Mouse (Mus musculus): Measurements from ENCODE around the gene Cyp26c1. TPM values are rescaled to one million over a fixed set of nuclear protein-coding genes. Genes with fewer than 3 reads are reported as not detected.

The Cyp26c1 gene
- total and polyA plus RNA-seq, 2 experiments from 2014 or later = not detected

- no peak overlapping the region for H3K9ac ChIP-seq
- H3K4me2 ChIP-seq (ENCODE audit: low read depth) = no peak overlapping the region
- H3K27me3 ChIP-seq (ENCODE audit: insufficient read depth, low read length) = no peaks in the 10 kb centered on the region
- ATAC-seq (peak; percentile 66), DNase-seq (peak; percentile 2)
- TF ChIP-seq CTCF (IDR thresholded peaks at IDR 0.05; ENCODE audit: low read depth) = no peak
- H3K4me3 ChIP-seq (ENCODE audit: low read depth, low read length) = no peak overlapping the region
- H3K4me1 ChIP-seq (ENCODE audit: insufficient read depth) = no peaks in the 10 kb centered on the region
- no peaks in the 10 kb centered on the region for H3K9me3 ChIP-seq (ENCODE audit: low read length)
- H3K36me3 ChIP-seq (ENCODE audit: insufficient read depth) = no peaks in the 10 kb centered on the region
- WGBS = 70% methylated on average over 12 of the region's 12 CpGs
- H3K27ac ChIP-seq (ENCODE audit: low read depth, low read length) = no peak overlapping the region
Observed at GRCm38 (mm10) chr19:37716524-37717175, 31.3 kb downstream of the Cyp26c1 start.

- DNase-seq = no peak
- Histone ChIP-seq H3K36me3 (ENCODE audit: insufficient read depth) (no peaks in the 10 kb centered on the region), H3K27me3 (ENCODE audit: insufficient read depth, low read length) (no peaks in the 10 kb centered on the region), H3K27ac (ENCODE audit: low read depth, low read length) (no peak overlapping the region), H3K4me1 (ENCODE audit: insufficient read depth) (no peaks in the 10 kb centered on the region), H3K9me3 (ENCODE audit: low read length) (no peaks in the 10 kb centered on the region), H3K9ac (no peak overlapping the region), H3K4me2 (ENCODE audit: low read depth) (no peak overlapping the region), H3K4me3 (ENCODE audit: low read depth, low read length) (no peak overlapping the region)
- no peak for ATAC-seq
- TF ChIP-seq CTCF (IDR thresholded peaks at IDR 0.05; ENCODE audit: low read depth) = no peak
- whole genome bisulfite sequencing = 45% methylated on average over 1 of the region's 1 CpGs
Observed at GRCm38 (mm10) chr19:37719166-37719565, 33.8 kb downstream of the Cyp26c1 start.

- no peak for TF ChIP-seq CTCF (IDR thresholded peaks at IDR 0.05; ENCODE audit: low read depth)
Observed at GRCm38 (mm10) chr19:37724591-37724990, 39.2 kb downstream of the Cyp26c1 start.

GRCm38 (mm10) chr19:37726585-37726984, 41.2 kb downstream of the Cyp26c1 start:
- no peaks in the 10 kb centered on the region for H3K9me3 ChIP-seq (ENCODE audit: low read length)
- no peak overlapping the region for H3K4me2 ChIP-seq (ENCODE audit: low read depth)
- no peaks in the 10 kb centered on the region for H3K36me3 ChIP-seq (ENCODE audit: insufficient read depth)
- no peak overlapping the region for H3K4me3 ChIP-seq (ENCODE audit: low read depth, low read length)
- no peak for TF ChIP-seq CTCF (IDR thresholded peaks at IDR 0.05; ENCODE audit: low read depth)
- H3K9ac ChIP-seq = no peak overlapping the region
- DNase-seq (no peak), ATAC-seq (no peak)
- no peak overlapping the region for H3K27ac ChIP-seq (ENCODE audit: low read depth, low read length)
- no peaks in the 10 kb centered on the region for H3K4me1 ChIP-seq (ENCODE audit: insufficient read depth)
- WGBS = 91% methylated on average over 7 of the region's 7 CpGs
- H3K27me3 ChIP-seq (ENCODE audit: insufficient read depth, low read length) = no peaks in the 10 kb centered on the region

More at GRCm38 (mm10) chr19:37724591-37724990, 39.2 kb downstream of the Cyp26c1 start:
- no peak overlapping the region for H3K27ac ChIP-seq (ENCODE audit: low read depth, low read length)
- H3K4me1 ChIP-seq (ENCODE audit: insufficient read depth) = no peaks in the 10 kb centered on the region
- no peaks in the 10 kb centered on the region for H3K27me3 ChIP-seq (ENCODE audit: insufficient read depth, low read length)
- H3K4me3 ChIP-seq (ENCODE audit: low read depth, low read length) = no peak overlapping the region
- no peak overlapping the region for H3K9ac ChIP-seq
- H3K36me3 ChIP-seq (ENCODE audit: insufficient read depth) = no peaks in the 10 kb centered on the region
- DNase-seq (no peak), ATAC-seq (no peak)
- WGBS = 94% methylated on average over 5 of the region's 5 CpGs
- no peaks in the 10 kb centered on the region for H3K9me3 ChIP-seq (ENCODE audit: low read length)
- H3K4me2 ChIP-seq (ENCODE audit: low read depth) = no peak overlapping the region

- DNase-seq (no peak), ATAC-seq (no peak)
- no peak overlapping the region for H3K27ac ChIP-seq (ENCODE audit: low read depth, low read length)
- no peaks in the 10 kb centered on the region for H3K9me3 ChIP-seq (ENCODE audit: low read length)
- no peak overlapping the region for H3K9ac ChIP-seq
- 85% methylated on average over 2 of the region's 2 CpGs for WGBS
- H3K27me3 ChIP-seq (ENCODE audit: insufficient read depth, low read length) = no peaks in the 10 kb centered on the region
- no peak for TF ChIP-seq CTCF (IDR thresholded peaks at IDR 0.05; ENCODE audit: low read depth)
- H3K4me3 ChIP-seq (ENCODE audit: low read depth, low read length) = no peak overlapping the region
- no peak overlapping the region for H3K4me2 ChIP-seq (ENCODE audit: low read depth)
- H3K36me3 ChIP-seq (ENCODE audit: insufficient read depth) = no peaks in the 10 kb centered on the region
- no peaks in the 10 kb centered on the region for H3K4me1 ChIP-seq (ENCODE audit: insufficient read depth)
Observed at GRCm38 (mm10) chr19:37727366-37727765, 42.0 kb downstream of the Cyp26c1 start.

- Histone ChIP-seq H3K9me3 (ENCODE audit: low read length) (no peaks in the 10 kb centered on the region), H3K4me3 (ENCODE audit: low read depth, low read length) (no peak overlapping the region), H3K4me2 (ENCODE audit: low read depth) (no peak overlapping the region), H3K36me3 (ENCODE audit: insufficient read depth) (no peaks in the 10 kb centered on the region), H3K27me3 (ENCODE audit: insufficient read depth, low read length) (no peaks in the 10 kb centered on the region), H3K4me1 (ENCODE audit: insufficient read depth) (no peaks in the 10 kb centered on the region), H3K27ac (ENCODE audit: low read depth, low read length) (no peak overlapping the region), H3K9ac (no peak overlapping the region)
- whole genome bisulfite sequencing = 88% methylated on average over 8 of the region's 8 CpGs
- no peak for DNase-seq
- TF ChIP-seq CTCF (IDR thresholded peaks at IDR 0.05; ENCODE audit: low read depth) = no peak
- no peak for ATAC-seq
Observed at GRCm38 (mm10) chr19:37735426-37735825, 50.0 kb downstream of the Cyp26c1 start.

- WGBS = 98% methylated on average over 3 of the region's 3 CpGs
- Histone ChIP-seq H3K27me3 (ENCODE audit: insufficient read depth, low read length) (no peaks in the 10 kb centered on the region), H3K4me1 (ENCODE audit: insufficient read depth) (no peaks in the 10 kb centered on the region), H3K36me3 (ENCODE audit: insufficient read depth) (no peaks in the 10 kb centered on the region), H3K4me2 (ENCODE audit: low read depth) (no peak overlapping the region), H3K4me3 (ENCODE audit: low read depth, low read length) (no peak overlapping the region), H3K9ac (no peak overlapping the region), H3K27ac (ENCODE audit: low read depth, low read length) (no peak overlapping the region), H3K9me3 (ENCODE audit: low read length) (no peaks in the 10 kb centered on the region)
- DNase-seq = no peak
- no peak for ATAC-seq
- TF ChIP-seq CTCF (IDR thresholded peaks at IDR 0.05; ENCODE audit: low read depth) = no peak
Observed at GRCm38 (mm10) chr19:37738575-37738974, 53.2 kb downstream of the Cyp26c1 start.
